Mouse (Mus musculus): ENCODE data around the gene Sult3a1. TPM values are rescaled to one million over a fixed set of nuclear protein-coding genes. Genes with fewer than 3 reads are reported as not detected.

Sult3a1 gene
- polyA plus RNA-seq, 1 experiment from 2014 or later, result not detected

GRCm38 (mm10) chr10:33904530-33905481 lies 47.3 kb downstream of the Sult3a1 start, which contains the start of gene Rsph4a:
Gene Rsph4a (plus strand): TSS chr10:33905111.
- Histone ChIP-seq H3K27me3 (ENCODE audit: control insufficient read depth, insufficient read depth, low read length) (no peaks in the 10 kb centered on the region), H3K9ac (peak within 1 kb of the TSS; percentile 22; the same call in 1 of the 2 replicates), H3K9me3 (ENCODE audit: control insufficient read depth, low read length) (no peaks in the 10 kb centered on the region), H3K4me2 (replicated peaks) (peak within 1 kb of the TSS; percentile 52), H3K4me3 (replicated peaks; ENCODE audit: low read length) (peak within 1 kb of the TSS; percentile 32), H3K36me3 (replicated peaks; ENCODE audit: control insufficient read depth, insufficient read depth) (no peaks in the 10 kb centered on the region), H3K4me1 (replicated peaks; ENCODE audit: control insufficient read depth, insufficient read depth, low read length) (no peaks in the 10 kb centered on the region), H3K27ac (no peak within 1 kb of the TSS)
- ATAC-seq (ENCODE audit: low FRiP score) (peak; percentile 99), DNase-seq (ENCODE audit: low spot score) (peak; percentile 80)
- WGBS, result 7% methylated on average over 17 of the region's 17 CpGs

DNA sequence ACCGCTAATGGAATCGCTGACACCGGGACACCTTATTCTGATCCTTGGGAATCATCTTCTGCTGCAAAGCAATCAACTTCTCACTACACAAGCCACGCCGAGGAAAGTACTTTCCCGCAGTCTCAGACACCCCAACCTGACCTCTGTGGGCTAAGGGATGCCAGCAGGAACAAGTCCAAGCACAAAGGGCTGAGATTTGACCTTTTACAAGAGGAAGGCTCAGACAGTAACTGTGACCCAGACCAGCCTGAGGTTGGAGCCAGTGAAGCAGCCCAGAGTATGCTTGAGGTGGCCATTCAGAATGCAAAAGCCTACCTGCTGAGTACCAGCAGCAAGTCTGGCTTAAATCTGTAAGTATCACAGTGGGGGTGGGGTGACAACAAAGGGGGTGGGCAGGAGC lies 48.0 kb downstream of the Sult3a1 start:
- Histone ChIP-seq H3K9ac (no peak overlapping the region), H3K27me3 (ENCODE audit: control insufficient read depth, insufficient read depth, low read length) (no peaks in the 10 kb centered on the region), H3K4me3 (replicated peaks; ENCODE audit: low read length) (peak overlapping the region; percentile 32), H3K4me2 (replicated peaks) (peak overlapping the region; percentile 52), H3K36me3 (replicated peaks; ENCODE audit: control insufficient read depth, insufficient read depth) (no peaks in the 10 kb centered on the region), H3K27ac (no peak overlapping the region), H3K9me3 (ENCODE audit: control insufficient read depth, low read length) (no peaks in the 10 kb centered on the region), H3K4me1 (replicated peaks; ENCODE audit: control insufficient read depth, insufficient read depth, low read length) (no peaks in the 10 kb centered on the region)
- DNase-seq (ENCODE audit: low spot score) (no peak), ATAC-seq (ENCODE audit: low FRiP score) (peak; percentile 38; the same call in 1 of the 2 replicates)
- WGBS, result 4% methylated on average over 6 of the region's 6 CpGs

Other genes starting within 250 kb of the Sult3a1 start
- 26.6 and 29.9 TPM in 2 replicates for gene Clvs2, start 233.0 kb upstream of the Sult3a1 start, polyA plus RNA-seq (2014; fragmentation: Nextera tagmentation; extraction: Ambion mirVana)
- gene Sult3a2, start 71.0 kb upstream of the Sult3a1 start, polyA plus RNA-seq (2014; fragmentation: Nextera tagmentation; extraction: Ambion mirVana), result not detected in 2 replicates
- gene Rsph4a, start 47.4 kb downstream of the Sult3a1 start, polyA plus RNA-seq (2014; fragmentation: Nextera tagmentation; extraction: Ambion mirVana), result 1.5 and 2.0 TPM in 2 replicates
- 21.3 and 21.8 TPM in 2 replicates for gene Zup1, start 93.5 kb downstream of the Sult3a1 start, polyA plus RNA-seq (2014; fragmentation: Nextera tagmentation; extraction: Ambion mirVana)
- 131 and 136 TPM in 2 replicates for gene Rwdd1, start 161.9 kb downstream of the Sult3a1 start, polyA plus RNA-seq (2014; fragmentation: Nextera tagmentation; extraction: Ambion mirVana)
- gene Trappc3l, start 179.9 kb downstream of the Sult3a1 start, polyA plus RNA-seq (2014; fragmentation: Nextera tagmentation; extraction: Ambion mirVana), result not detected in 2 replicates
- not detected in 2 replicates for gene Calhm4, start 186.6 kb downstream of the Sult3a1 start, polyA plus RNA-seq (2014; fragmentation: Nextera tagmentation; extraction: Ambion mirVana)
- 0.66 and 0.73 TPM in 2 replicates for gene Calhm5, start 238.8 kb downstream of the Sult3a1 start, polyA plus RNA-seq (2014; fragmentation: Nextera tagmentation; extraction: Ambion mirVana)